ENCODE assay signal across 10 mouse cellular contexts in genomic region chr11:59569306-59569705, GRCm38 (mm10). TPM values are rescaled to one million over a fixed set of nuclear protein-coding genes. Genes with fewer than 3 reads are reported as not detected.
DNase-seq lines count a peak whose midpoint lies in the region; ATAC-seq lines count a peak whose summit lies in the region.
"Had no signal": no experiment of that assay in that cellular context is flagged by ENCODE, and none has a peak within 500 bp of the region (broad histone marks: within the 10 kb centered on the region; RNA-seq: fewer than 3 reads in every experiment).

No protein-coding gene starts in this region.

- peak; percentile 15 for DNase-seq in heart, postnatal 4 days
- DNase-seq in heart, adult 18-20 months, result no peak
- peak; percentile 27 for DNase-seq in thymus, postnatal 0 days (ENCODE audit: low spot score)
- DNase-seq in thymus, postnatal 36 days, result no peak
- DNase-seq in adrenal gland, adult 2 months, result no peak
- no peak for DNase-seq in right cerebral cortex, adult 2 months (ENCODE audit: low spot score in 2 of 2)
- no peak for DNase-seq in adrenal gland, postnatal 14 days

- peak; percentile 60; the same call in 1 of the 2 replicates for ATAC-seq in common myeloid progenitor, adult 5-6 weeks (replicated peaks; ENCODE audit: low read depth, poor library complexity, severe bottlenecking)

RNA-seq across cellular contexts. Expression of gene Olfr222, which starts 6.7 kb away (rescaled TPM):
- total RNA-seq in heart, postnatal 4 days (2021), result not detected
- not detected for total RNA-seq in heart, adult 18-20 months (2021)
- not detected in 2 replicates for polyA plus RNA-seq in thymus, postnatal 0 days (2015; fragmentation: Nextera tagmentation; extraction: Ambion mirVana)
- not detected in 2 replicates for total RNA-seq in common myeloid progenitor, adult 5-6 weeks (2017)
- not detected for total RNA-seq in adrenal gland, adult 2 months (2021)
- polyA plus RNA-seq in adrenal gland, adult 2 months (2012; rRNA removed), result not detected in 2 replicates
- not detected in 2 replicates for total RNA-seq in adrenal gland, postnatal 14 days (2021)
- polyA plus RNA-seq: heart, embryonic 15.5 days; limb, embryonic 14.5 days had no signal

RNA-seq across cellular contexts. Expression of gene Olfr223, which starts 23.8 kb away (rescaled TPM):
- total RNA-seq in heart, postnatal 4 days (2021), result not detected
- not detected for total RNA-seq in heart, adult 18-20 months (2021)
- polyA plus RNA-seq in thymus, postnatal 0 days (2015; fragmentation: Nextera tagmentation; extraction: Ambion mirVana), result not detected in 2 replicates
- not detected in 2 replicates for total RNA-seq in common myeloid progenitor, adult 5-6 weeks (2017)
- total RNA-seq in adrenal gland, adult 2 months (2021), result not detected
- polyA plus RNA-seq in adrenal gland, adult 2 months (2012; rRNA removed), result not detected in 2 replicates
- total RNA-seq in adrenal gland, postnatal 14 days (2021), result not detected in 2 replicates
- polyA plus RNA-seq: heart, embryonic 15.5 days; limb, embryonic 14.5 days had no signal

RNA-seq across cellular contexts. Expression of gene Nlrp3, which starts 27.9 kb away (rescaled TPM):
- under 1 TPM; 0.18 to 0.31 TPM for total RNA-seq in heart, postnatal 4 days (2021)
- total RNA-seq in heart, adult 18-20 months (2021), result under 1 TPM; 0.31 to 0.47 TPM
- 0.49 TPM in 2 replicates for polyA plus RNA-seq in thymus, postnatal 0 days (2015; fragmentation: Nextera tagmentation; extraction: Ambion mirVana)
- 2.8 and 7.3 TPM in 2 replicates for total RNA-seq in common myeloid progenitor, adult 5-6 weeks (2017)
- 1 to 10 TPM; 1.3 to 1.8 TPM for total RNA-seq in adrenal gland, adult 2 months (2021)
- polyA plus RNA-seq in adrenal gland, adult 2 months (2012; rRNA removed), result 0.26 and 0.29 TPM in 2 replicates
- 0.56 and 0.64 TPM in 2 replicates for total RNA-seq in adrenal gland, postnatal 14 days (2021)

RNA-seq across cellular contexts. Expression of gene Zkscan17, which starts 42.8 kb away (rescaled TPM):
- total RNA-seq in heart, postnatal 4 days (2021), result 10 to 100 TPM; 25.1 to 25.4 TPM
- 10 to 100 TPM; 12.5 to 14.2 TPM for total RNA-seq in heart, adult 18-20 months (2021)
- 14.9 and 15.0 TPM in 2 replicates for polyA plus RNA-seq in thymus, postnatal 0 days (2015; fragmentation: Nextera tagmentation; extraction: Ambion mirVana)
- total RNA-seq in common myeloid progenitor, adult 5-6 weeks (2017), result 14.9 and 23.1 TPM in 2 replicates
- 10 to 100 TPM; 16.7 to 17.9 TPM for total RNA-seq in adrenal gland, adult 2 months (2021)
- 11.0 and 14.9 TPM in 2 replicates for polyA plus RNA-seq in adrenal gland, adult 2 months (2012; rRNA removed)
- total RNA-seq in adrenal gland, postnatal 14 days (2021), result 19.9 and 22.8 TPM in 2 replicates

Comparison
In these comparisons a context has a peak if more than half of its experiments do, and no peak if none do; other contexts are left out.
1. DNase-seq: peak in heart, postnatal 4 days (single experiment) and thymus, postnatal 0 days (single experiment); none in heart, adult 18-20 months (0 of 2), thymus, postnatal 36 days (0 of 2), adrenal gland, adult 2 months (single experiment), right cerebral cortex, adult 2 months (0 of 2) and adrenal gland, postnatal 14 days (single experiment).